Mouse (Mus musculus): ENCODE results near the gene Cops7b. TPM values are rescaled to one million over a fixed set of nuclear protein-coding genes. Genes with fewer than 3 reads are reported as not detected.

The Cops7b gene
- total and polyA plus RNA-seq, 2 experiments, result 5.0 to 20.2 TPM

DNA sequence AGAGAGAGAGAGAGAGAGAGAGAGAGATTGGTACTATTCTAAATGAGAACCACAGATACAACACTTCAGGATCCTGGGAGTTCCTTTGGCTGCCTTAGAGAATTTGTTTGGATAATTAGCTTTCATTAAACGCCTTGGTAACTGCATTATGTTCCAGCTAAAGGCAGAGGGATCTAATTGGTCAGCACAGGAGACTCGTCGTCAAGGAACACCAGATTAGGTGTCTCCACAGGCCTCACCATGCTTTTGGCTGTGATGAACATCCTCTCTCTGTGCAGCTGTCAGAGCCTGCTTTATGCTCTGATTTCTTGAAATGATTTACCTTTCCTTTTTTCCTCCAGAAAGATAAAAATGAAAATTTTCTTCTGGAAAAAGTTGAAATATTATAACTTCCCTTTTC is 35.9 kb upstream of the Cops7b start:
- DNase-seq (ENCODE audit: extremely low read depth, low read depth, low spot score), result no peak
- Histone ChIP-seq H3K79me2 (ENCODE audit: control insufficient read depth, insufficient read depth, low read length) (no peaks in the 10 kb centered on the region), H3K36me3 (ENCODE audit: control insufficient read depth, insufficient read depth, low read length) (peaks cover 14% of the 10 kb centered on the region; the same call in 1 of the 2 replicates), H3K27ac (replicated peaks; ENCODE audit: insufficient read depth, low read depth, low read length) (no peak overlapping the region), H3K9ac (ENCODE audit: low read depth, low read length) (no peak overlapping the region), H3K27me3 (ENCODE audit: control insufficient read depth, insufficient read depth, low read length) (no peaks in the 10 kb centered on the region), H3K4me1 (ENCODE audit: control insufficient read depth, insufficient read depth, low read length) (no peaks in the 10 kb centered on the region), H3K4me3 (ENCODE audit: insufficient read depth, low read depth, low read length) (no peak overlapping the region)
- TF ChIP-seq CTCF (IDR thresholded peaks at IDR 0.05; ENCODE audit: low read depth, low read length) (no peak), POLR2A (IDR thresholded peaks at IDR 0.05; ENCODE audit: extremely low read depth, insufficient read depth, low read length) (no peak)
- WGBS, result 93% methylated on average over 3 of the region's 3 CpGs

DNA sequence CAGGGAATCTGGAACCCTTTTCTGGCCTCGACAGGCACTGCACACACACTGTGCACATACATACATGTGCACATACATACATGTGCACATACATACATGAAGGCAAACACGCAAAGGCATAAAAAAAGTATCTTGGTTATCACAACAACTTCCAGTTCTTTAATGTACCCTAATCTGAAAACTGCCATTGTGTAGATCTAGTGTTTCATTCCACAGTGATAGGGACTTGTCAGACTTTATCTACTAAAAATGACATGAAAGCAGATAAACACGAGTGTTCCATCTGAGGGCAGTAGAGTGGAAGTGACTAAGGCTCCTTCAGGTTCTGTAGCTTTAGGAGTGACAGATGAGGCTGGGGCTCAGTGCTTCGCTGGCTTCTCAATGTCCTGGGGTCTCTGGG is 31.4 kb upstream of the Cops7b start:
- Histone ChIP-seq H3K36me3 (ENCODE audit: control insufficient read depth, insufficient read depth, low read length) (0 out of 2 replicates have a peak, but pooled peaks cover 1% of the 10 kb centered on the region), H3K9ac (ENCODE audit: low read depth, low read length) (no peak overlapping the region), H3K4me3 (ENCODE audit: insufficient read depth, low read depth, low read length) (no peak overlapping the region), H3K27ac (replicated peaks; ENCODE audit: insufficient read depth, low read depth, low read length) (no peak overlapping the region), H3K4me1 (ENCODE audit: control insufficient read depth, insufficient read depth, low read length) (no peaks in the 10 kb centered on the region; the same call in 1 of the 2 replicates), H3K79me2 (ENCODE audit: control insufficient read depth, insufficient read depth, low read length) (no peaks in the 10 kb centered on the region), H3K27me3 (ENCODE audit: control insufficient read depth, insufficient read depth, low read length) (no peaks in the 10 kb centered on the region)
- 80% methylated on average over 4 of the region's 4 CpGs for WGBS
- no peak for TF ChIP-seq CTCF (IDR thresholded peaks at IDR 0.05; ENCODE audit: low read depth, low read length)
- no peak for TF ChIP-seq POLR2A (IDR thresholded peaks at IDR 0.05; ENCODE audit: extremely low read depth, insufficient read depth, low read length)
- no peak for DNase-seq (ENCODE audit: extremely low read depth, low read depth, low spot score)

GRCm38 (mm10) chr1:86551877-86552276 is 30.8 kb upstream of the Cops7b start:
- no peaks in the 10 kb centered on the region for H3K36me3 ChIP-seq (ENCODE audit: control insufficient read depth, insufficient read depth, low read length)
- TF ChIP-seq CTCF (IDR thresholded peaks at IDR 0.05; ENCODE audit: low read depth, low read length) (no peak), POLR2A (IDR thresholded peaks at IDR 0.05; ENCODE audit: extremely low read depth, insufficient read depth, low read length) (no peak)
- H3K4me3 ChIP-seq (ENCODE audit: insufficient read depth, low read depth, low read length), result no peak overlapping the region
- no peaks in the 10 kb centered on the region for H3K27me3 ChIP-seq (ENCODE audit: control insufficient read depth, insufficient read depth, low read length)
- H3K27ac ChIP-seq (replicated peaks; ENCODE audit: insufficient read depth, low read depth, low read length), result no peak overlapping the region
- WGBS, result 51% methylated on average over 2 of the region's 2 CpGs
- H3K9ac ChIP-seq (ENCODE audit: low read depth, low read length), result no peak overlapping the region
- H3K4me1 ChIP-seq (ENCODE audit: control insufficient read depth, insufficient read depth, low read length), result no peaks in the 10 kb centered on the region; the same call in 1 of the 2 replicates
- no peaks in the 10 kb centered on the region for H3K79me2 ChIP-seq (ENCODE audit: control insufficient read depth, insufficient read depth, low read length)
- DNase-seq (ENCODE audit: extremely low read depth, low read depth, low spot score), result no peak

DNA sequence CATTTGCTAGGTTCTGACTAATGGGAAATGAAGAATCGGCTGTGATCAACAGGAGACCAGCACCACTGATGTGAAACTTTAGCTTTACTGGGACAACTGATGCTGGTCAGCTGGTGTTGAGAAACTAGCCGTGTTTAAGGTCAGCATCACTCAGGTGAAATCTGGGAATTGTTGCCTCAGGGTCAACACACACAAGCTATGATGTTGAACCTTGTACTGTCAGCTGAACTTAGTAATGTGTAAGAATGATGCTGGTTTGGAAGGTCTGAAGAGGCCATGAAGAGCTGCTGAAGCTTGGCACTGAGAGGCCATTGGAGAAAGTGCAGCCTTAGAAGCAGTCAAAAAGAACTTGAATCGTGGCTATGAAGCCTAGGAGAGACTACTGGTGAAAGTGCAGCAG is 27.0 kb upstream of the Cops7b start:
- Histone ChIP-seq H3K79me2 (ENCODE audit: control insufficient read depth, insufficient read depth, low read length) (no peaks in the 10 kb centered on the region), H3K27ac (replicated peaks; ENCODE audit: insufficient read depth, low read depth, low read length) (no peak overlapping the region), H3K36me3 (ENCODE audit: control insufficient read depth, insufficient read depth, low read length) (no peaks in the 10 kb centered on the region), H3K4me3 (ENCODE audit: insufficient read depth, low read depth, low read length) (no peak overlapping the region), H3K27me3 (ENCODE audit: control insufficient read depth, insufficient read depth, low read length) (no peaks in the 10 kb centered on the region), H3K9ac (ENCODE audit: low read depth, low read length) (no peak overlapping the region), H3K4me1 (ENCODE audit: control insufficient read depth, insufficient read depth, low read length) (no peaks in the 10 kb centered on the region; the same call in 1 of the 2 replicates)
- DNase-seq (ENCODE audit: extremely low read depth, low read depth, low spot score), result peak; percentile 22
- no peak for TF ChIP-seq POLR2A (IDR thresholded peaks at IDR 0.05; ENCODE audit: extremely low read depth, insufficient read depth, low read length)
- no peak for TF ChIP-seq CTCF (IDR thresholded peaks at IDR 0.05; ENCODE audit: low read depth, low read length)
- 42% methylated on average over 3 of the region's 3 CpGs for WGBS

DNA sequence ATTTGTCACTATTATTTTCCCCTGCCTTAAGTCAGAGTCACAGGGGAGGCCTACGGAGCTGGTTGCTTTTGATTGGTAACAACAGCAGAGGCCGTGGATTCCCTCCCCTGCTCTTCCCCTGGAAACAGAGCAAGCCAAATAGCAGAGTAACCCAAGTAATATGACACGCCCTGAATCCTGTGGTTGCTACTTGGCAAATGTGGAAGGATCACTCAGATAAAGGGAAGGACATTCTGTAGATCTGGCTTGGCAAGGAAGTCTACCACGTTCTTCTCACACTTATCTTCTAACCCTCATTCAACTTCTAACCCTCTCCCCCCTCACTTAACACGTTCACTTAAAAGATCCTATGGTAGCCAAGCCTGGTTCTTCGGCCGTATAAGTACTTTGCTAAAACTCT is 24.8 kb upstream of the Cops7b start:
- DNase-seq (ENCODE audit: extremely low read depth, low read depth, low spot score), result no peak
- WGBS, result 77% methylated on average over 7 of the region's 7 CpGs
- no peaks in the 10 kb centered on the region; the same call in 1 of the 2 replicates for H3K4me1 ChIP-seq (ENCODE audit: control insufficient read depth, insufficient read depth, low read length)
- H3K9ac ChIP-seq (ENCODE audit: low read depth, low read length), result no peak overlapping the region
- H3K4me3 ChIP-seq (ENCODE audit: insufficient read depth, low read depth, low read length), result no peak overlapping the region
- H3K36me3 ChIP-seq (ENCODE audit: control insufficient read depth, insufficient read depth, low read length), result no peaks in the 10 kb centered on the region
- TF ChIP-seq CTCF (IDR thresholded peaks at IDR 0.05; ENCODE audit: low read depth, low read length) (no peak), POLR2A (IDR thresholded peaks at IDR 0.05; ENCODE audit: extremely low read depth, insufficient read depth, low read length) (no peak)
- H3K27me3 ChIP-seq (ENCODE audit: control insufficient read depth, insufficient read depth, low read length), result no peaks in the 10 kb centered on the region
- no peak overlapping the region for H3K27ac ChIP-seq (replicated peaks; ENCODE audit: insufficient read depth, low read depth, low read length)
- H3K79me2 ChIP-seq (ENCODE audit: control insufficient read depth, insufficient read depth, low read length), result no peaks in the 10 kb centered on the region

DNA sequence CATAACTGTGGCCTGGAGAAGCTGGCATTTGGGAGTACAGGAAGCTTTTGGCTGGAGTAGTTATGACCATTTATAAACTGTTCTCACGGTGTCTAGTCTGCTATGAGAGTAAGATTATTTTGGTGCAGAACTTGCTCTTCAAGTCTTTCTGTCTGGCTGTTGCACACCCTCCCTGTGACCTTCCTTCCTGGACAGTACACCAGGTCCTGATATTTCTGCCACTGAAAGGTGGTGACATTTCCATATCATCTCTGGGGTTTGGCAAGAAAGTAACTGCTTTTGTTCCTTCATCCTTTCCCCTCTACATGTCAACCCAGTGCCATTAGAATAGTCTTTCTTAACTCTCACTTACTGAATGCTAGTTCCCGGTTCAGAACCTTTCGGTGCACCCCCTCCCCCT is 23.5 kb upstream of the Cops7b start:
- Histone ChIP-seq H3K4me3 (ENCODE audit: insufficient read depth, low read depth, low read length) (no peak overlapping the region), H3K27ac (replicated peaks; ENCODE audit: insufficient read depth, low read depth, low read length) (no peak overlapping the region), H3K4me1 (ENCODE audit: control insufficient read depth, insufficient read depth, low read length) (no peaks in the 10 kb centered on the region; the same call in 1 of the 2 replicates), H3K27me3 (ENCODE audit: control insufficient read depth, insufficient read depth, low read length) (no peaks in the 10 kb centered on the region), H3K9ac (ENCODE audit: low read depth, low read length) (no peak overlapping the region), H3K36me3 (ENCODE audit: control insufficient read depth, insufficient read depth, low read length) (peaks cover 3% of the 10 kb centered on the region; the same call in 1 of the 2 replicates), H3K79me2 (ENCODE audit: control insufficient read depth, insufficient read depth, low read length) (no peaks in the 10 kb centered on the region)
- 84% methylated on average over 3 of the region's 3 CpGs for WGBS
- no peak for DNase-seq (ENCODE audit: extremely low read depth, low read depth, low spot score)
- TF ChIP-seq CTCF (IDR thresholded peaks at IDR 0.05; ENCODE audit: low read depth, low read length) (no peak), POLR2A (IDR thresholded peaks at IDR 0.05; ENCODE audit: extremely low read depth, insufficient read depth, low read length) (no peak)
